Mouse (Mus musculus) left cerebral cortex, postnatal 36 days (tissue): ENCODE measurements around the gene Isca1. TPM values are rescaled to one million over a fixed set of nuclear protein-coding genes. Genes with fewer than 3 reads are reported as not detected.
"Not testable (repeated sequence)": the region's sequence is repeated elsewhere in the genome, so short reads cannot be mapped to it uniquely, and the experiment has no call there.

Experiments
- DNase-seq, 2 experiments: peaks; one replicate each; pipeline ENCODE4 v3.0.0; 2021 to 2022; ENCODE audit warnings: low spot score in 2 of 2, mixed read lengths in 1 of 2
- intact Hi-C: fragments of 180-260 bp; cut with DNase I; formaldehyde crosslinking; loops from one replicate; pipeline ENCODE4 v1.15.1; 2025
- total RNA-seq, 2 experiments: library from RNA; stranded (reverse); gene quantifications; 2 replicates each; pipeline ENCODE4 v1.2.3; 2021

Isca1 gene
- total RNA-seq = 100 to 1,000 TPM; 146 to 158 TPM

DNA sequence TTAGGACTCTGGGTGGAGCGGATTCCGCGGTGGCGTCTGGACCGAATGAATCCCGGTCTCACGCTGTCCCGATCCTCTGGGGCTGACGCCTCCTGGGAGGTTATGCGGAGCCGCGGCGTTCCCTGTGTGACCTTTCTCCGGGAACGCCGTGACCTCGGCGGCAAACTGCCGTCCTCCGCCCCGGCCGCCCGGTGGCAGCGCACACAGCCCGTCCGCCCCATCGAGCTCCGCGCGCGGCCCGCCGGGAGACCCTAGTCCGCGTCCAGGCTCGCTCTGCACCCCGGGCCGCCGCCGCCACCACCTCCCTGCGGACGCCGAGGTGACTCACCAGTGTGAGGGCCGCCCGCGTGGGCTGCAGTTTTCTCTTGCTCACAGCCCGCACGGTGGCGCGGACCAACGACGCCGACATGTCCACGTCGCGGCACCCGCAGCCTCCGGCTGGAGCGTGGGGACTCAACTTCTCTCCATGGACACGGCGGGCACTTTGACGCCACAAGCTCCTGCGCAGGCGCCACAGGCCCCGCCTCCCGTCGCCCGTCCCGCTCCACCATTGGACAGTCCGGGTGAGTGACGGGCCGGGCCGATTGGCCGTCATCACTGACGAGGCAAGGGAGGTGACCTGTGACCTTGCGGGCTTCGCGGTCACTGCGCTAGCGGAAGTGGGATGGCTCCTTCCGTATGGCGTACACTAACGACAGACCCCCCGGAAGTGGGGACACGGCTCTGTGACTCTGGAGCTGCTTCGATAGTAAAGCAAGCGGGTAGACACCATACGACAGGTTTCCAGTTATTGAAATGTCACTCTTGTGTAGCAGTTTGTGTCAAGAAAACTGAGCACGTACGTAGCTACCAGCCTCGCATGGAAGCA lies at the start of gene Isca1:
TSS of gene Isca1 (minus strand) at position 515 of the 868 bp plus-strand sequence.
- intact Hi-C loops = no loop called here
- DNase-seq = peak; percentile 100

DNA sequence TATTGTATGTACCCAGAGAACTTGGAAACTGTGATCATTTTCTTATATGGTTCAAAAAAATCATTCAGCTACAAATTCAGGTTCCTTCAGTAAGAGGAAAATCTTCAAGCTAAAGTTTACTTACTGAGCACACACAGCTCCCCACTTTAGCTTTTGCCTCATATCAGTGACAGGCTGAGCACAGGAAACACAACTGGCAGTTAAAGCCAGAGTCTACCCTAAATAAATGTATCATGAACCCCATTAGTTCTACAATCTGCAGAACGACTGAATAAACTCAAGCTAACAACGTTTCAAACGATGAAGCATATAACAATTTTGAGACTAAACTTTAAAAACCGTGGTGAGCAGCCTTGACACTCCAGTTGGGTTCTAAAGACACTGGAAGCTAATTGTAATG lies 47.7 kb upstream of the Isca1 start:
- DNase-seq = no peak
- intact Hi-C loops = no loop called here

DNA sequence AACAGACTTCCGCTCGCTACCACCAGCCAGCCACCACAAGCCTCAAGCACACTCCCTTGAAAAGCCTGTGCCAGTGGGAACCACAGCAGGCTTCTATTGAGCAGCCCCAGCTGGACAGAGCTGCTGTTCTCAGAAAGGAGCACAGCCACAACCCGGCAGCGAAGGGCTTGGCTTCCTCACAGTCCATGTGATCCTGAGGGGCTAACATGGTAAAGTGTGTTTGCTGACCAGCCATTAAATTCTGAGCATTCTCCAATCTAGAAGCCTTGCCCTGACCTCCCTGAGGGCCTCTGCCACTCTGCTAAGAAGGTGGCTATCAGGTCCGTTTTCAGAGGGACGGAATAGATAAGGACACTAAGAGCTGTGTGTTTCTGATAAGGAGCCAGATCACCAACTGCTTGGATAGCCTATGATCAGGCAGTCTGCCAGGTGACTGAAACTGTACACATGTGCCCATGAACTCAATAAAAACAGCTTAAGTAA lies 44.5 kb upstream of the Isca1 start:
- no peak for DNase-seq
- intact Hi-C loops = no loop called here

DNA sequence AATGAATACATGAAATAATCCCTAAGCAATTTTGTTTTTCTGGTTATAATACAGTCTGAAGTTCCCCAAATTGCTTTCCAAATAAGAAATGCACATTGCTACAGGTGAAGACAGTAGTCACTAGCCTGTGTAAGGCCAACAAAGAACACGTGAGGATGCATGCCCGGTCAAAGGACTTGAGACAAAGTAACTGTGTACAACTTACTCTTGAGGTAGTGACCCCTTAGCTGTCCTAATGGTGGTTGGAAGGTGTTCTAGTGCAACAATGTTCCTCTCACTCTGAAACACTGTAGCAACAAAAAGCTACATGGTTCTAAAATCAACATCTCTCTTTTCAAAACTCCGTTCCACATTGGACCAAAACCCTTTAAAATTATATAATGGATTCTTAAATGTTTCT lies 42.0 kb upstream of the Isca1 start:
- no peak for DNase-seq
- intact Hi-C loops = no loop called here

DNA sequence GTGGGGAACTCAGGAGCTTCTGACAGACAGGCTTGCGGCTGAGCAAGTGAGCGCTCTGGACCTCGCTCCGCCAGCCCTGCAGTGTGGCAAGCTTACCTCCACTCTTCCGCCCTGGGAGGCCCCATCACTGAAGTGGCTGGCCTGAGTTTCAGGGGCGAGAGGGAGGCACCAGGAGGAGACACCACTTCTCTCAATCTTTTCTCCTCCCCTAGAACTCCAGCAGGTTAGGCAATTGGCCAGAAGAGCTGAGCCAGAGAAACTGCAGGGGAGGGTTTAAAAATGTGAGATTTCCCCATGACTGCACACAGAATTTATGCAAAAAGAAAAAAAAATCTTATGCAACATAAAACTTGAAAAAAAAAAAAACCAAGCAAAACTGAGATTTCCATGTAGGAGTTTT lies 31.4 kb upstream of the Isca1 start:
- DNase-seq = peak; percentile 50 to 65
- intact Hi-C loops = no loop called here

DNA sequence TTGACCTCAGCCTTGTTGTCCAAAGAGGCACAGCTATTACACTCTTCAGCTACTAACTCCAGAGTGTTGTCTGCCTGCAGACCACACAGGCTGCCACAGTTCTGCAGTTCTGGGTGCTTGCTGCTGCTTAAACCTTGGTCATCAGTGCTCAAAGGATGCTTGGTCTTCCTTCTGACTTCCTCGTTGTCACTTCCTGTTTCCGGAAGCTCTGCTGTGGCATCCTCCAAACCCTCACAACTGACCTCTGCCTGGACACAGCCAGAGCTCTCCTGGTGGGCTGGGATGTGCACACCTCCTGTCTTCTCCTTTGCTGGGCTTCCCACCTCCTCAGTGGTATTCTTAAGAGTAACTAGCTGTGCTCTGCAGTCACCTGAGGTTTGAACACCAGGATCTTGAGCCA lies 30.5 kb upstream of the Isca1 start:
- intact Hi-C loops = no loop called here
- no peak for DNase-seq

DNA sequence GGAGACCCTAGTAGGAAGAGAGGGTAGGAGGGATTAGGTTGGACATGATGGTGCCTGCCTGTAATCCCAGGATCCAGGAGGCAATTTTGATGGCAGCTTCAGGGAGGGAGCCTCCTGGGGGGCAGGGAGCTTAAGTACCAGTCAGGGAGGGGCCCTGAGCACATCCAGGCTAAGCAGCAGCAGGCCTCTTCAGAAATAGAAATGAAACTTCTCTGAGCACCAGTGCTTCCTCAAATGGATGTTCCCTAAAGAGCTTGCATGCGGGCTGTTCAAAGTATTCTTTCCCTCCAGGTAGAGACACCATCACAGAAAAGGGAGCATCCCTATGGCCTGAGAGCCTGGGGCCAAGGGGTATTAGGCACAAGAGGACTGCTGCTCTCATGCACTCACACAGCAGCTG lies 28.7 kb upstream of the Isca1 start:
- intact Hi-C loops = no loop called here
- no peak for DNase-seq

DNA sequence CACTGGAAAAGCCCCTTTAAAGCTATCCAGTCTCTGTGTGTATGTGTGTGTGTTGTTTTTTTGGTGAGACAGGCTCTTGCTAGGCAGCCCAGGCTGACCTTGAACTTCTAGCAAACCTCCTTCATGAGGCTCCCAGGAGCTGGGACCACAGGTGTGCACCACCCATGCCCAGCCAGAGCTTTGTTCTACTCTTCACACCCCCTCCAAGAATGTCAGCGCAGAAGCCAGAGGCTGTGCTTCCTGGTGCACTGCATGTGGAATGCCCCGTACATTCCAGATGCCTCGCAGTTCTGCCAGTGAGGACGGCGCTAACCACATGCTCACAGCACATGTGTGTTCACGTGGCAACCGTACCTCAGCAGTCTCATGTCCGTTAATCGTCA lies 26.8 kb upstream of the Isca1 start:
- intact Hi-C loops = no loop called here
- no peak for DNase-seq

DNA sequence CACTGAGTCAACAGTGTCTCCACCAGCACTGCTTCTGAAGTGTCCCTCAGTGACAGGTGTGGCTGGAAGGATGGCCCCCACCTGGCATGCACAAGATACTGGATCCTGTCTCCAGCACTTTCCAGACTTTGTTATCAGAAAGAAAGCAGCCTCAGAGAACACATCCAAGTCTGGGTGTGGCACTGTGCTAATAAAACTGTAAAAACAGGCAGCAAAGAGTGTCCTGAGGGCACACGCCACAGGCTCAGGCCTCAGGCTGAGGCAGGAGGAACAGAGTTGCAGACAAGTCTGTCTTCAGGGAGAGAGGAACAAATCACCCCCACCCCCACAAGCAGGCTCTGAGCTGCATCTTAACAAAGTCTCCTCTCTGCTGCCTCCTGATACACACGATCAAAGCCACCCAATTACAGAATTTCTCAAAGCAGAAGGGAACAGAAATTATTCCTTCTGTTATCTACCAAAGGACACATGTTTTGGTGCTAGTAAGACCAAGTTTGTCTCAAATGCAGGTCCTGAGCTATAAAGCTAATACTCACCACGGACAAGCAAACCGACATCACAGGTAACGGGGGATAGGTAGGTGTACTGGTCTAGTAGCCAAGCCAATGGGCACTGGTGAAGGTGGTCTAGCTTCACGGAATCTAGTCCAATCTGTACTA lies 26.3 kb upstream of the Isca1 start:
- intact Hi-C loops = no loop called here

DNA sequence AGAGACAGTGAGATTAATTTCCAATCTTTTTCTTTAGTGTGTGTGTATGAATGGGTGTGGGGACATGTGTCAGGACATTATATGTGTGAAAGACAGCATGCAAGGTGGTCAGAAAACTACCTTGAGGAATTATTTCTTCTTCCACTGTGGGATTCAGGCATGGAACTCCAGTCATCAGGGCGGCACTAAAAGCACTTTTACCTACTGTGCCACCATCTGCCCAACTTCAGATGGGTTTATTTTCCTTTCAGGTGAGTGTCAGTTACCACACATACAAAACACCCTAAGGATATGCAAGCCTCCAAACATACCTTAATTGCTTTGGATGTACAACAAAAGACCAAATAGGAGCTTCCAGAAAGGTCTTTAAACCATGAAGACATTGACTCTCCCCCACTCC lies 25.2 kb upstream of the Isca1 start:
- no peak for DNase-seq
- intact Hi-C loops = no loop called here

More for the DNA sequence above, 26.3 kb upstream of the Isca1 start:
- DNase-seq = no peak

DNA sequence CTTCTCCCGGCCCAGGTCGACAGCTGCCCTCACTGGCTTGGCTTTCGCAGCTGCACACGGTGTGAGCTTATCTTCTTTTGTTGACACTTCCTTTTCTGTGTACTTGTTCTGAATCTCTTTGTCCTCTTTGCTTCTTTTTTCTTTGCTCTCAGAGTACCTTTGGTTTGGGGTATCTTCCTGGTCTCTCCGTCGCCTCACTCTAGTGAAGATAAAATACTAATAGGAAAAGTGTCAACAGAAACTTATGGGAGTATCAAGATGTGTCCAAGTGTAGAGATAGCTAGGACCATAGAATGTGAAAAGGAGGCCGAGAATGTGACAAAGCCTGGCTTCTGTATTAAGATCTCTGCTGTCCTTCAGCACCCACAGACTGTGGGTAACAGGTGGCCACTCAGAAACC lies 12.5 kb upstream of the Isca1 start, which contains the start of gene Gm49354:
TSS of gene Gm49354 (minus strand) at position 101 of the 400 bp plus-strand sequence.
- no peak for DNase-seq
- intact Hi-C loops = no loop called here

DNA sequence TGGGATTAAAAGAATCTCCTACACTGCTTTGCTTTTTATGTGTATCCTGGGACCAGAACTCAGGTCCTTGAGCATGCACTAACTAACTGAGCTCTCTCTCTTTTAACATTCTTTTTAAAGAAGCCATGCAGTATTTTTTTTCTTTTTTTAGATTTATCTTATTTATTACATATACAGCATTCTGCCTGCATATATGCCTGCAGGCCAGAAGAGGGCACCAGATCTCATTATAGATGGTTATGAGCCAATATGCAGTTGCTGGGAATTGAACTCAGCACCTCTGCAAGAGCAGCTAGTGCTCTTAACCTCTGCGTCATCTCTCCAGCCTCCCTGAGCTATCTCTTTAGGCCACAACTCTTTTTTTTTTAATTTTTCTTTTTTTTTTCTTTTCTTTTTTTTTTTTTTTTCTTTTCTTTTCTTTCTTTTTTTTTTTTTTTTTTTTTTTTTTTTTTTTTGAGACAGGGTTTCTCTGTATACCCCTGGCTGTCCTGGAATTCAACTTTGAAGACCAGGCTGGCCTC lies 10.2 kb upstream of the Isca1 start:
- DNase-seq, intact Hi-C loops: not testable (repeated sequence)

DNA sequence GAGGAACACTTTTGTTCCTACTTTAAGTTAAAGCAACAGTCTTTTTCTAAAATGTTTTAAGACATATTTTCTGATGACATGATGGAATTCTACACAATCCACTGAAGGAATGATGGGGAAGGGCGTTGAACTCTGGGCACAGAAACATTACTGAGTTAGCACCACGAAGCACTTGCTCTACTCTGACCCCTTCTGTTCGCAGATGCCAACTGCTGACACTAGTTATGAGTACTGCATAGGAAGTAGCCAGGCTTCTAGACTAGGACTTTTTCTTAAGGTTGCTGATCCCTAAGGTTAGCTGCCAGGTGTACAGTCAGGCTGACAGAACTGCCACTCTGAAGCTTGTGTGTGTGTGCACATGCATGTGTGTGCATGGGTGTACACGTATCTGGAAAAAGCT lies 9.6 kb upstream of the Isca1 start:
- intact Hi-C loops = no loop called here
- DNase-seq = no peak

DNA sequence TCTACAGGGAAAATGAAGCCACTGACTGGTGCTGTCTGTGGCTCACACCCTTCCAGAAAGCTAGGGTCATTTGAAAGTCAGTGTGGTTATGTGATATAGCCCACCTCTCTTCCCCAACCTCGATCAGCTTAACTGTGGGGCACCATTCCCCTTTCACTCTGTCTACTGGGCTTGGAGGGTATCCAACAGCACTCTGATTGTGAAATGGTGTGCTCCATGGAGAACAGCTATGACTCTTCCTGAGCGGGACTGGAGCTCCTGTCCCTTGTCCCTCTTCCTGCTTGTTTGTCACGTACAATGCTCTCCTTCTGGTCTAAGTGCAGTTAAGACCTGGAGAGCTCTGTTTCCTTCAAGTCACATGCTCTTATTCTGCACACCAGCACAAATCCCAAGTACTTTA lies 5.6 kb upstream of the Isca1 start:
- intact Hi-C loops = no loop called here
- DNase-seq = no peak

DNA sequence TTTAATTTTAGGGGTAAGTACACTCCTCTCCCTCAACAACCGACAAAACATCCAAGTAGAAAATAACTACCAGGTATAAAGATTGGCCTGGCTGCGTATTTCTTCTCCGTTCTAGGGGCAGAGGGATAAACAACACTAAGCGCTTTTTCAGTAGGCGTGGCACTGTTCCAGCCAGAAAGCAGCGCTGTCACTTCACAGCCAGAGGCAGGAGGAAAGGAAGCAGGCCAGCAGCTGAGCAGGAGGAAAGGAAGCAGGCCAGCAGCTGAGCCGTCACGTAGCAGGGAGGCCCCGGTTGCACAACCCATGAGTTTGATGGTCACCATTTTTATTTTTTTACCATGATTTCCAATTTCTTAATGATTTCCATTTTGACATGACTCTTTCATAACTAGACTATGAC lies 1.6 kb upstream of the Isca1 start:
- DNase-seq = peak; percentile 52 to 55
- intact Hi-C loops = no loop called here

DNA sequence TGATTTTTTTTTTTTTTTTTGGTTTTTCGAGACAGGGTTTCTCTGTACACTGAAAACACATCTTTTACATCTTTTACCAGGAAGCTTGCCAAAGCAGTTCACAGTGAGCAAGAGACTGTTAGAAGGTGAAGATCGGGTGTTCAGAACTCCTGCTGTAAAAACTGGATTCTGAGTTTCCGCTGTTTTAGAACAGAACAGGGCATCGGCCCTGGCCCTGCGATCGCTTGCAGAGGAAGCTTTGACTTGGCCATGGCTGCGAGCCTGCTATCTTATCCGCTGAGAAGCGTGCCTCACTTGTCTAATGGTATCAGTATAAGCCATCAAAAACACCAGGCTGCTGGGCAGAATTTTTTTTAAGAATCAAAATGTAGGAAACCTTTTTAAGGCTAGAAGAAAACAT lies 1.2 kb upstream of the Isca1 start:
- no peak for DNase-seq

DNA sequence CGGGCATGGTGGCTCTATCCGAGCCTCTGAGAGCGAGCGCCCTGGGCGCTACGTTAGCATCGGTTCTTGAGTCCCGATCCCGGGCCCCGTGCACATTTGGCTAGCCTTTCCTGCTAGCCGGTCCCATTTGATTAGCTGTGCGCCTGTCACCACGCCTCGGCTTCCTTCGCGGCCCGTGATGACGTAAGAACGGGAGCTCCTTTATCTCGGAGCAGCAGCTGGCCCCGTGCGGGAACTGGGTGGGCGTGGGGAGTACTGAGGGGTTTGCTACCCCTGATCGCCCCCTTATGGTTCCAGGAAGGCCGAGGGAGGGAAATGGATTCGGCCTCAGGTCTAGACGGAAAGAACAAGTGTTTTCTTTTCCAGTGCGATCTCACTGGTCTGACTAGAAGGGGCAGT lies 553 bp upstream of the Isca1 start:
- intact Hi-C loops = no loop called here
- peak; percentile 85 to 87 for DNase-seq

More for the DNA sequence above, 1.2 kb upstream of the Isca1 start:
- intact Hi-C loops = no loop called here

DNA sequence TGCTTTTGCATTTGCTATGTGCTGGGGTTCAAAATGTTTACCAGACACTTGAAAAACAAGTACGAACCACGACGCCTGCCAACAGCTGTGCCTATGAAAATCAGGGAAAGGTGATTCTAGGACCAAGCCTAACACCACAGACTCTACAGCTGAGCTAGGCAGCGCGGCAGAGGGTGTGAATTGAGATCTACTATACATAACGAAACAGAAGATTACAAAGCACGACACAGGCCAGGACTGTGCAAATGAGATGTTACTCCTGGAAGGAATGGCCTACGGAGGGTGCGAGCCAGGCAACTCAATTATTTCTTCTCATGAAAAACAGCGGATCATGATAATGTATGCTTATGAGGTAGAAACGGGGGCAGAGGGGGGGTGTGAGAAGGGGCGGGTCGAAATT lies 1.1 kb downstream of the Isca1 start:
- intact Hi-C loops = no loop called here
- no peak for DNase-seq

DNA sequence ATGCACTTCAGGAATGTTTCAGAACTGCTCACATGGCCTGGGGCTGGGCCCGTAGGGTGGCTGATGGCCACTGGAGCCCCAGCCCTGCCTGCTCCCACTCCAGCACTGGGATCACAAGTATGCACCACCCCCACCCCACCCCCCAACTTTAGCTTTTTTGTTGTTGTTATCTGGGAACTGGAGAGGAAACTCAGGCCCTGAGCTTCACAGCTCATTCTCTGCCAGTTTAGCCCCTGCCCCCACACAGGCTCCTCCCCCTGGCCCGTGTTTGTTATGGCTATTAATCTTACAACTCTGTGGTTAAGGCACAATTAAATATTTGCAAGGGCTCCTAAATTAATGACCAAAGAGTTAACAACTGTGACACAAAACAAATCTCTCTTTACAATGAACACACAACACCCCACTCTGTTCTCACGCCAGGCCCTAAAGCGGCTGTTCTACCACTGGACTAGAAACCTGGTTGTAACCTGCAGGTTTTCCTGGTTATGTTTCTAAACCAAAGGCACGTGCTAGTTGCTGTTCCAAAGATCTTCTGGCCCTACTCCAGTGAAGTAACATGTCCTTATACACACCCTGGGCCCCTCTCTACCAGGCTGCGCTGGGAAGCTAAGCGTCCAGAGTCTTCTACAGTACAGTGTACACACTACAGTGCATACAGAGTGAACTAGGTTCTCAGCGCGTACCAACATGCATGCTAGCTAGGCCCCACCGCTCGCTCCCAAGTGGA lies 2.7 kb downstream of the Isca1 start:
- intact Hi-C loops = no loop called here
- DNase-seq = no peak

DNA sequence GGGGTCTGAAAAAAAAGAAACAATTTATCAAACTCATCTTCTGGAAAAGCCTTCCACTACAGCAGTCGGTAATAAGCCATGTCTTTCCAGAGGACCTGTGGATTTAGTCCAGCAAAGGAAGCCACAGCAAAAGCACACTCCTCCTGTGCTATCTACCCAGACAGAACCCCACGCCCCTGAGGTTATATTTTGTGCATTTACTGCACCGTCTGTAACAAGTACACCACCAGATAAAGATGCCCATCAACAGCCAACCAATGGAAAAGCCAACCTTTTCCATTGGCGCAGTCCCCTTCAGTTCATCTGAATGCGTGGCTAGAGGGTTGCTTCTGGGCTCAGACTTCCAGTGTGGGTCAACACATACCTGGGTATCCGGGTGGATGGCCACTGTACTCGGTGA lies 6.8 kb downstream of the Isca1 start:
- intact Hi-C loops = no loop called here
- no peak for DNase-seq
